Mouse (Mus musculus) brown adipose tissue, adult 24 weeks (tissue): ENCODE results near the gene Pigz. TPM values are rescaled to one million over a fixed set of nuclear protein-coding genes. Genes with fewer than 3 reads are reported as not detected.
"Not testable (repeated sequence)": the region's sequence is repeated elsewhere in the genome, so short reads cannot be mapped to it uniquely, and the experiment has no call there.

Experiments
- H3K27ac ChIP-seq: fragments of 200-500 bp; replicated peaks from 2 replicates; pipeline ENCODE4 v1.5.1; 2012; ENCODE audit warnings: low read depth, mild to moderate bottlenecking, low read length
- H3K4me1 ChIP-seq: fragments of 200-500 bp; 2 replicates; pipeline ENCODE4 v1.6.1; 2012; ENCODE audit warnings: low read length, mixed read lengths; ENCODE audit not compliant: control insufficient read depth, insufficient read depth, insufficient read length
- H3K4me3 ChIP-seq: fragments of 200-500 bp; 2 replicates; pipeline ENCODE4 v1.5.1; 2012; ENCODE audit warnings: low read depth, mild to moderate bottlenecking, low read length, moderate library complexity; ENCODE audit not compliant: insufficient read depth
- polyA plus RNA-seq: library from polyadenylated mRNA; stranded (reverse); fragments of >200 nt; gene quantifications from 2 replicates; pipeline ENCODE4 v1.2.4, GENCODE M21; 2012; ENCODE audit not compliant: missing spikeins, insufficient read depth, insufficient read length

Pigz gene
- polyA plus RNA-seq, 1 experiment = not detected

- Histone ChIP-seq H3K4me1 (peaks cover 4% of the 10 kb centered on the region), H3K4me3 (no peak overlapping the region), H3K27ac (no peak overlapping the region)
Measured at GRCm38 (mm10) chr16:31944698-31945255, 11.1 kb downstream of the Pigz start.

DNA sequence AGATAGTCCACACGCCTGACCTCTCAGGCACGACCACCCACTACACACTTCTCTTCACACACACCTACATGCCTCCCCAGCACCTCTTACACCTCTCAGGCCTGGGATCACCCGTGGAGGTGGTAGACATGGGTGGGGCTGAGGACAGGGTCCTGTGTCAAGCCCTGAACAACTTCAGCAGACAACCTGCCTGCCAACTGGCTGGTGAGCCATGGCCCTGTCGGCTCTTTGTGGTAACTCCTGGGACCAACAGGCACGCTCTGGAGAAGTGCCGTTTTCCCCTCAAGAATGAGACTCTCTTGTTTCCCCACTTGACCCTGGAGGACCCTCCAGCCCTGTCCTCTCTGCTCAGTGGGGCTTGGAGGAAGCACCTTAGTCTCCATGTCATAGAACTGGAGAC is 11.7 kb downstream of the Pigz start:
- Histone ChIP-seq H3K27ac (no peak overlapping the region), H3K4me3 (no peak overlapping the region)

DNA sequence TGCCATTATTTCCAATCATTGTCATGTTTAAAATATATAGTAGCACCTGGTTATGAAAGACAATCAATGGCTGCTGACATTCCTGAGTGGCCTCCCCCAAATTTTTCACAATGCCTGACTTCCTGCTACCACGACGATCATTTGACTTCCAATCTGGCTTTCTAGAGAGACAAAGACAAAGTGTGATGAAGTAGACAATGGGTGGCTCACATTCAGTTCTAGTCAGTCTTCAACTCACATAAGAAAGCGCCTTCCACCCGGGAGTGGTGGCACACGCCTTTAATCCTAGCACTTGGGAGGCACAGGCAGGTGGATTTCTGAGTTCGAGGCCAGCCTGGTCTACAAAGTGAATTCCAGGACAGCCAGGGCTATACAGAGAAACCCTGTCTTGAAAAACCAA is 12.3 kb downstream of the Pigz start:
- not testable (repeated sequence) for H3K27ac ChIP-seq, H3K4me3 ChIP-seq, H3K4me1 ChIP-seq

More for the DNA sequence above, 11.7 kb downstream of the Pigz start:
- H3K4me1 ChIP-seq = peaks cover 4% of the 10 kb centered on the region

- H3K4me1 ChIP-seq = peaks cover 4% of the 10 kb centered on the region
- H3K4me3 ChIP-seq = peak overlapping the region; percentile 94
- 0 out of 2 replicates have a peak overlapping the region, but pooled peaks have one; percentile 86 for H3K27ac ChIP-seq
Measured at GRCm38 (mm10) chr16:31947333-31947732, 13.7 kb downstream of the Pigz start.

DNA sequence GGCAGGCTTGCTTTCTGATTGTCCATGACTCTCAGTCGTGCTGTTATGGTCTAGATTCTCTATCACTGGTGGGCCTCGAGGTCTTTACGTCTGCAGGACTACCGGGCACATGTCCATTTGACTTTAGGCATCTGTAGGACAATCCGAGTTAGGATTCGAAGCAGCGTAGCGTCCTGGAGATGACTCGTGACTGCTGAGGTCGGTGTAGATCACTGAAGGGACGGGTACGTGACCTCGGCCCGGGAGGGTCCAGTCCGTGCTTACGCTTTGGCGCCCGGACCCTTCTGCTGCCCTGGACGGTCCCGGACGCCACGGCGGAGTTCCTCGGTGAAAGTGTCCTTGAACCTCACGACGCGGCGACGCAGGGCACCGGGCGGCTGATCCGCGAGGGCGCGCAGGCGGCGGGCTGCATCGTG is 14.3 kb downstream of the Pigz start:
- Histone ChIP-seq H3K27ac (peak overlapping the region; percentile 86), H3K4me3 (peak overlapping the region; percentile 94), H3K4me1 (peaks cover 4% of the 10 kb centered on the region)

DNA sequence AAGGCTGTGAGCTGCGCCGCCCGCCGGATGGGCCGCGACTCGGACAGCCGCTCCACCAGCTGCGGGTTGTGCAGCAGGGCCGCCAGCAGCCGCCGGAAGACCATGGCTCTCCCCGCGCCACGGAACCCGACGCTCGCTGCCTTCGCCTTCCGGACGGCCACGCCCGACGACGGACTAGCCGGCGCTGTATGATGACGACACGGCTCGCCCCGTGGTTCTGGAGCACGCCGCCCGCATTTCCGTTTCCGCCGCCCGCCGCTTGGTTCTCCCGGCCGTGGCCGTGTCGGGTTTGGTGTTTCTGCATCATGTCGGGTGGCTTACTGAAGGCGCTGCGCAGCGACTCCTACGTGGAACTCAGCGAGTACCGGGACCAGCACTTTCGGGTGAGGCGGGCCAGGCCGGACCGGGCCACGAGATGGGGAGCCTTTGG is 14.7 kb downstream of the Pigz start, which contains the start of the genes 0610012G03Rik and Ncbp2:
Gene 0610012G03Rik, minus strand, starts transcription at position 150 of the 430 bp plus-strand sequence.
Gene Ncbp2, plus strand, starts transcription at position 169 of the 430 bp plus-strand sequence.
- H3K4me1 ChIP-seq = peaks cover 4% of the 10 kb centered on the region
- H3K4me3 ChIP-seq = peak within 1 kb of the TSS; percentile 94
- H3K27ac ChIP-seq = peak within 1 kb of the TSS; percentile 86

DNA sequence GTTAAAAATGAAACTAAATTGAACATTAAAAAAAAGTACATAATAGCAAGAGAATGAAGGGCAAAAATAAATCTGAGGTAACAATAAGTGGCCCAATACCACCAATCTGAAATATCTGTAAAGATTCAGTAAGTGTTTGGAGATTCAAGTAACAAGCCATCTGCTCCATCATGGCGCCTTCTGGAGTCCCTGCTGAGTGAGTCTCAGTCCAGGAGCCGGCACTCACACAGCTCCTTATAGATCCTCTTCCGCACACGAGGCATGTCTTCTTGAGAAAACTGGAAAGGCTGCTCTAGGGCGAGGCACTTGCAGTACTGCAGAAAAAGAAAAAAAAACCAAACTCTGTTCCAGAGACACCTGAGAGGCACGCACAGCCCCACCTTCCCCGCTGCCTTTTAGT is 29.6 kb downstream of the Pigz start:
- no peak overlapping the region for H3K27ac ChIP-seq
- H3K4me1 ChIP-seq = no peaks in the 10 kb centered on the region
- H3K4me3 ChIP-seq = no peak overlapping the region

- Histone ChIP-seq H3K4me1 (no peaks in the 10 kb centered on the region), H3K4me3 (no peak overlapping the region), H3K27ac (no peak overlapping the region)
Measured at GRCm38 (mm10) chr16:31975258-31975657, 41.6 kb downstream of the Pigz start.

DNA sequence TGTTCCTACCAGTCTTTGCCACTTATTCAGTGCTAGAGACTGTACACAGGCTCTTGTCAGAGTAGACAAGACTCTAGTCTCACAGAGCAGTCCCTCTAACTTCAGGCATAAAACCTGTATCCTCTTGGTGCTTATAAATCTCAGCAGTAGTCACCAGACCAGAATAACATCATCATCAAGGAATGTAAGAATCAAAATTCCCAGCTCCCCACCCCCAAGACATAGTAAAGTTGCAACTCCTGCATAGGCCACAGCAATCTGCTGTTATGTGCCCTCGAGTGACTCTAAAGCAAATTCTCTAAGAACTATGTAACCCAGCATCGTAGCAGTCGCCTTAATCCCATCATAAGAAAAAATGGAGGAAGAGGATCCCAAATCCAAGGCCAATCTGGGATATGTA is 45.9 kb downstream of the Pigz start:
- Histone ChIP-seq H3K4me3 (no peak overlapping the region), H3K4me1 (no peaks in the 10 kb centered on the region), H3K27ac (no peak overlapping the region)

DNA sequence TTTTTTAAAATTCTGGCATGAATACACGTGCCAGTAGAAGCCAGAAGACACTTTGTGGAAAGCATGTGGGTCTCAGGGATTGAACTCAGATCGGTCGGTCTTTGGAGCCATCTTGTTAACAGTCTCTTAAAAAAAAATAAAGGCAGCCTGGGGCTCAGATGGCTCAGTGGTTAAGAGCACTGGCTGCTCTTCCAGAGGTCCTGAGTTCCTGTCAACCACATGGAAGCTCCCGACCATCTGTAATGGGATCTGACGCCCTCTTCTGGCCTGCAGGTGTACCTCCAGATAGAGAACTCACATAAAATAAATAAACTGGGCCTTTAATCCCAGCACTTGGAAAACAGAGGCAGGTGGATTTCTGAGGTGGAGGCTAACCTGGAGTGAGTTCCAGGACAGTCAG is 47.3 kb downstream of the Pigz start:
- no peak overlapping the region for H3K4me3 ChIP-seq
- no peaks in the 10 kb centered on the region for H3K4me1 ChIP-seq
- H3K27ac ChIP-seq = no peak overlapping the region

GRCm38 (mm10) chr16:31992039-31992438 is 58.4 kb downstream of the Pigz start:
- no peak overlapping the region for H3K27ac ChIP-seq
- no peaks in the 10 kb centered on the region for H3K4me1 ChIP-seq
- H3K4me3 ChIP-seq = no peak overlapping the region

- Histone ChIP-seq H3K4me3 (no peak overlapping the region), H3K4me1 (no peaks in the 10 kb centered on the region), H3K27ac (no peak overlapping the region)
Measured at GRCm38 (mm10) chr16:31993195-31993594, 59.5 kb downstream of the Pigz start.

- H3K27ac ChIP-seq = no peak overlapping the region
Measured at GRCm38 (mm10) chr16:31993946-31994345, 60.3 kb downstream of the Pigz start.

More at GRCm38 (mm10) chr16:31993946-31994345, 60.3 kb downstream of the Pigz start:
- no peaks in the 10 kb centered on the region for H3K4me1 ChIP-seq
- H3K4me3 ChIP-seq = no peak overlapping the region
